Mouse (Mus musculus) thymus, adult 2 months (tissue): ENCODE data around the gene Olfr1275.

Experiments
- CTCF ChIP-seq: fragments of 200-500 bp; IDR thresholded peaks from 2 replicates; pipeline ENCODE4 v1.5.1; 2012; ENCODE audit warnings: mild to moderate bottlenecking, control low read depth, low read length, moderate library complexity, borderline replicate concordance; ENCODE audit not compliant: control insufficient read depth, poor library complexity, insufficient read depth; ENCODE audit errors: extremely low read depth
- POLR2A ChIP-seq: fragments of 200-500 bp; IDR thresholded peaks from 2 replicates; pipeline ENCODE4 v1.6.1; 2012; ENCODE audit warnings: mild to moderate bottlenecking, low read length, control low read depth, moderate library complexity; ENCODE audit not compliant: control insufficient read depth, poor library complexity, insufficient read depth; ENCODE audit errors: extremely low read depth

GRCm38 (mm10) chr2:111235186-111235585 is at the start of gene Olfr1275:
- TF ChIP-seq CTCF (no peak), POLR2A (no peak)
